Comparison of ENCODE assay signal across 8 mouse cellular contexts in genomic region chr14:29443091-29444026, GRCm38 (mm10).
A peak's percentile ranks its signal among the peaks of the same experiment; 100 is the strongest.
DNase-seq lines count a peak whose midpoint lies in the region; ATAC-seq and TF ChIP-seq lines count a peak whose summit lies in the region.

No protein-coding gene starts in this region.

- no peaks in the 10 kb centered on the region for H3K36me3 ChIP-seq in intestine, postnatal 0 days (ENCODE audit: control insufficient read depth, insufficient read depth)
- no peaks in the 10 kb centered on the region for H3K36me3 ChIP-seq in intestine, embryonic 16.5 days (ENCODE audit: control insufficient read depth, insufficient read depth, low read length)
- no peaks in the 10 kb centered on the region for H3K36me3 ChIP-seq in embryonic facial prominence, embryonic 14.5 days (ENCODE audit: control insufficient read depth, insufficient read depth, low read length)
- no peaks in the 10 kb centered on the region for H3K36me3 ChIP-seq in hindbrain, embryonic 11.5 days (ENCODE audit: control insufficient read depth, insufficient read depth, low read length)
- no peaks in the 10 kb centered on the region for H3K36me3 ChIP-seq in midbrain, embryonic 16.5 days (ENCODE audit: control insufficient read depth, insufficient read depth, low read length)

- peak; percentile 66 for DNase-seq in embryonic facial prominence, embryonic 14.5 days (ENCODE audit: low spot score)
- peak; percentile 80 for DNase-seq in hindbrain, embryonic 11.5 days (ENCODE audit: low spot score)
- DNase-seq in left cerebral cortex, postnatal 10 days (ENCODE audit: extremely low spot score in 1 of 2, low spot score in 2 of 2), result peak; percentile 46 to 59
- DNase-seq in thymus, postnatal 0 days (ENCODE audit: low spot score), result peak; percentile 41

- no peaks in the 10 kb centered on the region for H3K27me3 ChIP-seq in intestine, postnatal 0 days (replicated peaks; ENCODE audit: control insufficient read depth, insufficient read depth, low read length)
- H3K27me3 ChIP-seq in intestine, embryonic 16.5 days (replicated peaks; ENCODE audit: control insufficient read depth, insufficient read depth, low read length), result no peaks in the 10 kb centered on the region
- H3K27me3 ChIP-seq in embryonic facial prominence, embryonic 14.5 days (replicated peaks; ENCODE audit: control insufficient read depth, insufficient read depth, low read length), result no peaks in the 10 kb centered on the region
- no peaks in the 10 kb centered on the region for H3K27me3 ChIP-seq in hindbrain, embryonic 11.5 days (ENCODE audit: control insufficient read depth, insufficient read depth, low read length)
- H3K27me3 ChIP-seq in midbrain, embryonic 16.5 days (ENCODE audit: control insufficient read depth, insufficient read depth, low read depth, low read length), result no peaks in the 10 kb centered on the region

- H3K4me2 ChIP-seq in intestine, postnatal 0 days (replicated peaks; ENCODE audit: low read depth), result no peak overlapping the region
- no peak overlapping the region for H3K4me2 ChIP-seq in intestine, embryonic 16.5 days (ENCODE audit: low read depth, low read length)
- H3K4me2 ChIP-seq in embryonic facial prominence, embryonic 14.5 days (ENCODE audit: low read depth, low read length), result peak overlapping the region; percentile 24; the same call in 1 of the 2 replicates
- H3K4me2 ChIP-seq in hindbrain, embryonic 11.5 days (replicated peaks; ENCODE audit: low read depth, low read length), result no peak overlapping the region
- H3K4me2 ChIP-seq in midbrain, embryonic 16.5 days (ENCODE audit: low read length), result peak overlapping the region; percentile 30

- peak; percentile 81 for TF ChIP-seq CTCF in intestine, postnatal 0 days (IDR thresholded peaks at IDR 0.05; ENCODE audit: low read depth)
- peak; percentile 67 for TF ChIP-seq CTCF in bone marrow macrophage, adult 2 months (IDR thresholded peaks at IDR 0.05; ENCODE audit: low read depth, low read length)

- intact Hi-C loops in left cerebral cortex, postnatal 10 days (cut with DNase I), result loop anchor here (5.0 to 10.0 kb wide), 3 partner anchors 339 to 1639 kb away; no protein-coding TSS in a partner anchor

- H3K4me1 ChIP-seq in intestine, postnatal 0 days (replicated peaks; ENCODE audit: control insufficient read depth, insufficient read depth, low read length), result no peaks in the 10 kb centered on the region
- H3K4me1 ChIP-seq in intestine, embryonic 16.5 days (ENCODE audit: control insufficient read depth, insufficient read depth, low read length), result no peaks in the 10 kb centered on the region
- no peaks in the 10 kb centered on the region for H3K4me1 ChIP-seq in bone marrow macrophage, adult 2 months (ENCODE audit: control insufficient read depth, insufficient read depth, low read length)
- peaks cover 14% of the 10 kb centered on the region; the same call in 1 of the 2 replicates for H3K4me1 ChIP-seq in embryonic facial prominence, embryonic 14.5 days (ENCODE audit: control insufficient read depth, insufficient read depth, low read length)
- H3K4me1 ChIP-seq in hindbrain, embryonic 11.5 days (replicated peaks; ENCODE audit: control insufficient read depth, insufficient read depth, low read length), result no peaks in the 10 kb centered on the region; the same call in 1 of the 2 replicates
- peaks cover 15% of the 10 kb centered on the region for H3K4me1 ChIP-seq in midbrain, embryonic 16.5 days (ENCODE audit: control insufficient read depth, insufficient read depth, low read length)

- TF ChIP-seq POLR2A in bone marrow macrophage, adult 2 months (IDR thresholded peaks at IDR 0.05; ENCODE audit: borderline replicate concordance, low read depth, low read length), result no peak

- ATAC-seq in intestine, postnatal 0 days, result no peak
- ATAC-seq in intestine, embryonic 16.5 days, result no peak
- no peak for ATAC-seq in embryonic facial prominence, embryonic 14.5 days (ENCODE audit: low read depth)
- peak; percentile 51; the same call in 1 of the 2 replicates for ATAC-seq in hindbrain, embryonic 11.5 days (ENCODE audit: low FRiP score)
- ATAC-seq in midbrain, embryonic 16.5 days, result peak; percentile 71; the same call in 1 of the 2 replicates

- no peak overlapping the region for H3K27ac ChIP-seq in intestine, postnatal 0 days (ENCODE audit: low read depth, low read length)
- no peak overlapping the region for H3K27ac ChIP-seq in intestine, embryonic 16.5 days (ENCODE audit: low read length)
- no peak overlapping the region for H3K27ac ChIP-seq in bone marrow macrophage, adult 2 months (ENCODE audit: insufficient read depth, low read depth, low read length)
- peak overlapping the region; percentile 77; the same call in 1 of the 2 replicates for H3K27ac ChIP-seq in embryonic facial prominence, embryonic 14.5 days (replicated peaks; ENCODE audit: low read depth, low read length)
- H3K27ac ChIP-seq in hindbrain, embryonic 11.5 days (ENCODE audit: low read depth, low read length), result peak overlapping the region; percentile 30; the same call in 1 of the 2 replicates
- no peak overlapping the region for H3K27ac ChIP-seq in midbrain, embryonic 16.5 days (ENCODE audit: low read length)

- no peaks in the 10 kb centered on the region for H3K9me3 ChIP-seq in intestine, postnatal 0 days (ENCODE audit: control insufficient read depth)
- H3K9me3 ChIP-seq in intestine, embryonic 16.5 days (ENCODE audit: control insufficient read depth, low read length), result no peaks in the 10 kb centered on the region
- H3K9me3 ChIP-seq in embryonic facial prominence, embryonic 14.5 days (ENCODE audit: control insufficient read depth, low read length), result no peaks in the 10 kb centered on the region
- H3K9me3 ChIP-seq in hindbrain, embryonic 11.5 days (ENCODE audit: control insufficient read depth, low read length), result no peaks in the 10 kb centered on the region
- H3K9me3 ChIP-seq in midbrain, embryonic 16.5 days (replicated peaks; ENCODE audit: control insufficient read depth, low read length, poor library complexity, severe bottlenecking), result no peaks in the 10 kb centered on the region

- no peak overlapping the region for H3K4me3 ChIP-seq in intestine, postnatal 0 days (ENCODE audit: low read depth, low read length)
- H3K4me3 ChIP-seq in intestine, embryonic 16.5 days (ENCODE audit: low read length), result no peak overlapping the region
- no peak overlapping the region for H3K4me3 ChIP-seq in bone marrow macrophage, adult 2 months (ENCODE audit: insufficient read depth, low read length)
- no peak overlapping the region for H3K4me3 ChIP-seq in embryonic facial prominence, embryonic 14.5 days (ENCODE audit: low read depth, low read length)
- H3K4me3 ChIP-seq in hindbrain, embryonic 11.5 days (ENCODE audit: low read depth, low read length), result no peak overlapping the region
- no peak overlapping the region for H3K4me3 ChIP-seq in midbrain, embryonic 16.5 days (ENCODE audit: low read depth, low read length)

- no peak overlapping the region for H3K9ac ChIP-seq in intestine, postnatal 0 days (ENCODE audit: low read depth, low read length)
- no peak overlapping the region for H3K9ac ChIP-seq in intestine, embryonic 16.5 days (ENCODE audit: low read depth, low read length)
- no peak overlapping the region for H3K9ac ChIP-seq in embryonic facial prominence, embryonic 14.5 days (ENCODE audit: low read depth, low read length)
- no peak overlapping the region for H3K9ac ChIP-seq in hindbrain, embryonic 11.5 days (ENCODE audit: low read depth, low read length)
- no peak overlapping the region for H3K9ac ChIP-seq in midbrain, embryonic 16.5 days (ENCODE audit: low read depth, low read length)

- WGBS in intestine, postnatal 0 days, result 35% methylated on average over 15 of the region's 15 CpGs
- WGBS in intestine, embryonic 16.5 days, result 26% methylated on average over 15 of the region's 15 CpGs
- WGBS in embryonic facial prominence, embryonic 14.5 days, result 16% methylated on average over 15 of the region's 15 CpGs
- WGBS in hindbrain, embryonic 11.5 days, result 20% methylated on average over 15 of the region's 15 CpGs
- WGBS in midbrain, embryonic 16.5 days, result 20% methylated on average over 15 of the region's 15 CpGs

Comparison
In these comparisons a context has a peak if more than half of its experiments do, and no peak if none do; other contexts are left out.
1. ATAC-seq: peak in hindbrain, embryonic 11.5 days (single experiment) and midbrain, embryonic 16.5 days (single experiment); none in intestine, postnatal 0 days (single experiment), intestine, embryonic 16.5 days (single experiment) and embryonic facial prominence, embryonic 14.5 days (single experiment).
2. H3K27ac ChIP-seq: peak in embryonic facial prominence, embryonic 14.5 days (single experiment) and hindbrain, embryonic 11.5 days (single experiment); none in intestine, postnatal 0 days (single experiment), intestine, embryonic 16.5 days (single experiment), bone marrow macrophage, adult 2 months (single experiment) and midbrain, embryonic 16.5 days (single experiment).
3. H3K4me2 ChIP-seq: peak in embryonic facial prominence, embryonic 14.5 days (single experiment) and midbrain, embryonic 16.5 days (single experiment); none in intestine, postnatal 0 days (single experiment), intestine, embryonic 16.5 days (single experiment) and hindbrain, embryonic 11.5 days (single experiment).
4. Peak in every context shown above with its lines, with median percentiles within 50 percentile points of each other: DNase-seq.